Mouse (Mus musculus): ENCODE data around the gene Pgls. TPM values are rescaled to one million over a fixed set of nuclear protein-coding genes. Genes with fewer than 3 reads are reported as not detected.
A peak's percentile ranks its signal among the peaks of the same experiment; 100 is the strongest.

Pgls gene
- total RNA-seq, 2 experiments from 2014 or later: 85.7 to 97.3 TPM

DNA sequence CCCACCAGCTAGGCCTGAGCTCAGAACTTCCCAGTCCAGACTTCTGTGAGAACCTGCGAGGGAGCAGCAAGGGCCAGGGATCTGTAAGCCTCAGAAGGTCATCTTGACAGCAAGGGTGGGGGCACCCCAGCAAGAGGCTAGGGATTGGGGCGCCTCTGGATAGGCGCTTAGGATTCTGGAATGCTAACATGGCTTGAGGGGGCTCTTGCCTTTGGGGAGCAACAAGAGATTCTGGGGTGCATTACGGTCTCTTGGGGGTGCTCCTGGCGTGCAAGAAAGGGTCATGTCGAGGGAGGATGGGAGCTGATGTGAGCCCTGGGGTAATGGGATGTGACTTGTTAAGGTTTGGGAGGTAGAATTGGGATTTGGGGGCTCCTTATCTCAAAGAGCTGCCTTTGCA lies 23.0 kb upstream of the Pgls start:
- intact Hi-C loops (cut with DNase I): loop anchor here (10.0 kb wide), 1 partner anchor 96 kb away; no protein-coding TSS in a partner anchor
- DNase-seq: no peak

DNA sequence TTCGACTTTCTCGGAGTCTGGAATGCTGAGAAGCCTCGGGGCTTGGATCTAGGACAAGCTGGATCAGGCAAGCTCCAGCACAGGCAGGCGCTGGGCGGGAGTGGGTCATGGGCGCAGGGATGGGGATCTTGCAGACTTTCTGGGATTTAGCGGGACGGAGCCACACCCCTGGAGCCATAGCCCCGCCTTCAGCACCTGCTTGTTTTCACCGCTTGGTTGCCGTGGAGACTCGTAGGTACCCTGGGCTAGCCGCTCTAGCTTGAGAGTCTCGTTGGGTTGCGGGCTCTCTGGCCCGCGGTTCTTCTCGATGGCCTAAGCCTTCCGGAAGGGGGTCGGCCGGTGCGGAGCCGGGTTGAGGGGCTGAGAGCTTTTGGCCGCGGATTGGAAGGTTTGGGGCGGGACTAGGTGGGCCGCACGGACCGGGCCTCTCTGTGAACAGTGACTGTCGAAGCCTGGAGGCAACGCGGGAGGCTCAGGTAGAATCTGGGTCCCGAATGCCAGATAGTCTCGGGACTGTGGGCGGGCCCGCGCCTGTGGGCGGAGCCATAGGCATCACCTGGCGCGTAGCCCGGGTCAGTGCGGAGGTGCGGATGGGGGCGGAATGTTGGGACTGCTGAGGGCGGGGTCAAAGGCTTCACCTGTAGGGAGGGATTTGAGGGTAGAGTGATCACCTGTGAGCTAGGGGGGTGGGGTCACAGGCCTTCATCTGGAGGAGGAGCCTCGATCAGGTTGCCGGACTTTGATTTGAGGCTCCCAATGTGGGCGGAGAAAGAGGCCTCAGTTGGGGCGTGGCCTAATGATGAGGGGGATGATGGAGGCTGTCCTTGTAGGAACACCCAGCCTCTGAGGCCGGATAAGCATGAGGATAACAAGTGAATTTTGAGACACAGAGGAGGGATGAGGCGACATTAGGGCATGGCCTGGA lies 22.3 kb upstream of the Pgls start:
- intact Hi-C loops (cut with DNase I): loop anchor here (10.0 kb wide), 1 partner anchor 95 kb away; no protein-coding TSS in a partner anchor

DNA sequence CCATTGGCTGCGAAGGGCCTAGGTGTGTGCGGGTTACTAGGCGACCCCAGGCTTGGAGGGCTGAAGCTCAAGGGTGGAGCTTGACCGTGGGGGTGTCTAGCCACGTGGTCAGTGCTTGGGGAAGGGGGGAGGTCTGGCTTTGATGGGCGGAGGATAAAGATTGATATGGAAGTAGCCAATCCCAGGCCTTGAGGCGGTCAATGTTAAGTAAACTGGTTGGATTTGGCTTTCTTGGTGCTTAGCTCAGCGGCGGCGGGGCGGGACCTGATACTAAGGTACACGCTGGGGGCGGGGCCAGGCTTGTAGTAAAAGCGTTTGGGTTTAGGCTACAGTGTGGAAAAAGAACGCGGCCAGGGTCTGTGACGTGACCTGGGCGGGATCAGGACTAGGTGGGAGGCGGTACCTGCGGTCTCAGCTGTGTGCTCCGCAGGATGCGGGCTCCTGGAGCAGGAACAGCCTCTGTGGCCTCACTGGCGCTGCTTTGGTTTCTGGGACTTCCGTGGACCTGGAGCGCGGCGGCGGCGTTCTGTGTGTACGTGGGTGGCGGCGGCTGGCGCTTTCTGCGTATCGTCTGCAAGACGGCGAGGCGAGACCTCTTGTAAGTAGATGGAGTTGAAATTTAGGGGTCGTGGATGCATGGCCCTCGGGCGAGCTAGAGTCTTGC lies 21.6 kb upstream of the Pgls start:
- DNase-seq: peak; percentile 95
- intact Hi-C loops (cut with DNase I): no loop called here

More for the DNA sequence above, 22.3 kb upstream of the Pgls start:
- peak; percentile 87 for DNase-seq

DNA sequence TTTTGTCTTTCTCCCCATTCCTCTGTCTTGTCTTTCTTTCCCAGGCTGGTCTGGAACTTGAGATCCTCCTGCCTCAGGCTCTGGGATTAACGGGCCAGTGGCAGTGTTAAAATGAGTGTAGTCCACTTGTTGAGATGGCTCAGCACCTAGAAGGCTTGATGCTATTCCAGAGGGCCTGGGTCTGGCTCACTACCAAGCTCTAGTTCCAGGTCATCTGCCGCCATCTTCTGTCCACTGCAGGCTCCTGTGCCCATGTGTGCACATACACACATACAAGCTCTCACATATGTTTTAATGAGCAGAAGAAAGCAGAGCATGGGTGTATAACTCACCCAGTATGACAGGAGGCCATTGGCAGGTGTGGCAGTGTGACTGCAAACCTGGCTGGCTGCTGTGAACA lies 19.9 kb upstream of the Pgls start:
- no peak for DNase-seq
- intact Hi-C loops (cut with DNase I): no loop called here

DNA sequence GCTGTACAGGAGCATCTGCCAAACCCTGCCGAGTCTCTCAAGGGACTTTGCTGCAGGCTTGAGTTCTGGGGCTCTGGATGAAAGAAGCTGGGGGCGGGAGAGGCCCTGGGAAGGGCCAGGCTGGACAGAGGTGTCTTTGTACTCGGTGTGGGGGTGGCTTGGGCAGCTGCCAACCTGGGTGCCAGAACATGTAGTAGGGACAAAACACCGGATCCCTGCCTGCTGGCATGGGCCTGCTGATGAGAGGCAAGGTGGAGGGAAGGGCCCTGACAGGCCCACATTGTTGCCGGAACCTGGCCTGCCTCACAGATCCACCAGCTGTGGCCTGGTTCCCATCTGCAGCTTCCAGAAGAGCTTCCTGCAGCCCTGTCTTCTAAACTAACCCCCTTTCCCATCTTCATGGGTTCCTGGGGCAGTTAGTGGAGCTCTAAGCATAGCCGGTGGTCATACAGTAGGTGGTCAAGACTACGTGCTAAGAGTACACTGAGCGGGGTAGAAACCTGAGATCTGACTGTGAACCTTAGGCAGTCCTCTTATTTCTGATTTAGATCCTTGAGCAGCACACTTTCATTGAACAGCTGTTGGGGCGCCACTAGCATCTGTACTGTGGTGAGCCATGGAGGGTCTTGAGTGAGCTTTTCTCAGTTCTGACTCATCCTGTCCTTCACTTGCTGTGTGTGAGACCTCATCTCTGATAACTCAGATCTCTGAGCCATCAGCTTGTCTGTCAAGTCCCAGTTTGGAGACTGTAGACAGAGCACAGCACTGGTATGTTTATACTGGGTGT lies 18.9 kb upstream of the Pgls start:
- peak; percentile 89 for DNase-seq
- intact Hi-C loops (cut with DNase I): no loop called here

DNA sequence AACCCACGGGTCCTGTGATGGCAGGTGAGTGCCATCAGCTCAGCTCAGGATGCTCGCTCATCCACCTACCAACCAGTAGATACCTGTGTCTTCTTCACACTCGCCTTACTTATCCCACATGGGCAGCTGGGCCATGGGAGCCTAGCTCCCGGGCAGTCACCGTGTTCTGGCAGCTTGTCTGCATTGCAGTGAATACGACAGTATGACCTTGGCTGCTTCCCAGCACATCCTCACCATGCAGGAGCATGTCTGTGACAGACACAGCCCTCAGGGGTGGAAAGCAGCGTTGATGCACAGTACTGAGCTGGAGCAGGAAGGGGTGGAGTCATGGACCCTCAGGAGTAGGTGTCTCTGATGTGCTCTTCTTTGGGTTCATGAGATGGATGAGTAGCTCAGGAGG lies 17.6 kb upstream of the Pgls start:
- intact Hi-C loops (cut with DNase I): no loop called here
- no peak for DNase-seq

DNA sequence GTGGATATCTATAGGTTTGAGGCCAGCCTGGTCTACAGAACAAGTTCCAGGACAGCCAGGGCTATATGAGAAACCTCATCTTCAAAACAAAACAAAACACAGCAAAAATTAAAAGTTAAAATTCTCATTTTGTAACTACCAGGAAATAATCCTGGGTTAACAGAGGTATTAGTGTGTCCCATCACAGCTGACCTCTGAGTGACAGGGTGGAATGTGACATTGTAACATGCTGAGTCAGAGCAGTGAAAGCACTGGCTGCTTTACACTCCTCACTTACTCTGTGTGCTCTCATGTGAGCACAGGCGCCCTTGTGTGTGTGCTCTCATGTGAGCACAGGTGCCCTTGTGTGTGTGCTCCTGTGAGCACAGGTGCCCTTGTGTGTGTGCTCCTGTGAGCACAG lies 17.0 kb upstream of the Pgls start:
- intact Hi-C loops (cut with DNase I): no loop called here
- no peak for DNase-seq

DNA sequence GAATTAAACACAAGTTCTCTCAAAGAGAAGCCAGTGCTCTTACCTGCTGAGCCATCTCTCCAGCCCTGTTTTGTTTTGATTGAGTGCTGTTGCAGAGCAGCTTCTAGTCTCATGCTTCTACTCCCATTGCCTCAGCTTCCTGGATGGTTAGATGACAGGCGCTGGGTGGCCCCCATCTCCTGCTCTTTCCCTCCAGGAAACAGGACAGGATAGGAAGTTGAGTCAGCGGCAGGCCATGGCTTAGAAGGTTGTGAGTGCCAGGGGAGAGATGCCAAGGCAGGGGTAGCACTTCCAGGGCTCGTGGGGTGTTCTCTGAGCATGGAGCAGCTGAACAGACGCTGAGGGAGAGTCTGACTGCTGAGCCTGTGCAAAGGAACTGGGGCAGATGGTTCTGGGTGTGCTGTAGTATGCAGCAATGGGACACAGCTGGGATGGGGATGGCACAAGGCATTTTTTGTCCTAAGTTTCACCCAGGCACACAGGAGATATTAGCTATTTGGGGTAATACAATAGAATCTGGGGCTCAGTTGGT lies 14.1 kb upstream of the Pgls start:
- no peak for DNase-seq
- intact Hi-C loops (cut with DNase I): no loop called here

DNA sequence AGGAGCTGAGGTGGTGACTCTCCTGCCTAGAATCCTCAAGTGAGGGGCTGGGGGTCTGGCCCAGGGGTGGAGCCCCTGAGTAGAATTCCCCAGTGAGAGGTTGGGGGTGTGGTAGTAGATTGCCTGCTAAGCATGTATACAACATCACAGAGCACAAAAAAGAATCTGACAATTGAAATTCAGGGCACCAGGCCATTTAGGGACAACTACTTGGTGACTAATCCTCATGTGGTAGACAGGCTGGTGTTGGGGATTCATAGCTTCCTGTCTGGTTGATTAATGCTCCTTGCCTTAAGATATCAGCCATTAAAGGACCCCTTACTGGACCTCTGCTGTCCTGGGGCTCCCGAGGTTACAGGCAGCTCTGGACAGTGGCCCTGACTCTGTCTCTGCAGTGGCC lies 13.0 kb upstream of the Pgls start:
- intact Hi-C loops (cut with DNase I): no loop called here
- no peak for DNase-seq

DNA sequence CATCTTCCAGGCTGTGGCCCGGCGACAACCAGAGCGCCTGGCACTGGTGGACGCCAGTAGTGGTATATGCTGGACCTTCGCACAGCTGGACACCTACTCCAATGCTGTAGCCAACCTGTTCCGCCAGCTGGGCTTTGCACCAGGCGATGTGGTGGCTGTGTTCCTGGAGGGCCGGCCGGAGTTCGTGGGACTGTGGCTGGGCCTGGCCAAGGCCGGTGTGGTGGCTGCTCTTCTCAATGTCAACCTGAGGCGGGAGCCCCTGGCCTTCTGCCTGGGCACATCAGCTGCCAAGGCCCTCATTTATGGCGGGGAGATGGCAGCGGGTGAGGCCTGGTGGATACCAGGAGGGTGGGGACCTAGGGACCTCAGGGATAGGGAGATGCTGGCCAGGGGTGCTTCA lies 12.5 kb upstream of the Pgls start:
- intact Hi-C loops (cut with DNase I): no loop called here
- DNase-seq: no peak

DNA sequence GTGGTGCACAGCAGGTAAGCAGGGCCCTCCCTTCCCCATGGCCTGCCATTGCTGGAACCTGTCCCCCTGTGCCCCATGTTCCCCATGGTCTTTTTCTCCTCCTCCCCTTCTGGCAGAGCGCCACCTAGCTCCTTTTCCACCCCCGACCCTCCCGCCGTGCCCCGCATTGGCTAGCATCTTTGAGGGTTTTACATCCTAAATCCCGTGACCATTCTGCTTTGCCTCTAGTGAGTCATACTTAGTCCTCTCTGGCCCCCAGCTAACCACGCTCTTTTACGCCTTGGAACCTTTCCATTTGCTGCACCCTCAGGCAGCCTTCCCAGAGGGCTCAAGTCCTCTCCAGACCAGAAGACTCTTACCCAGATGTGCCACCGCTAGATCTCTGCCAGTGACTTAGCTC lies 11.8 kb upstream of the Pgls start:
- intact Hi-C loops (cut with DNase I): no loop called here
- DNase-seq: peak; percentile 55

DNA sequence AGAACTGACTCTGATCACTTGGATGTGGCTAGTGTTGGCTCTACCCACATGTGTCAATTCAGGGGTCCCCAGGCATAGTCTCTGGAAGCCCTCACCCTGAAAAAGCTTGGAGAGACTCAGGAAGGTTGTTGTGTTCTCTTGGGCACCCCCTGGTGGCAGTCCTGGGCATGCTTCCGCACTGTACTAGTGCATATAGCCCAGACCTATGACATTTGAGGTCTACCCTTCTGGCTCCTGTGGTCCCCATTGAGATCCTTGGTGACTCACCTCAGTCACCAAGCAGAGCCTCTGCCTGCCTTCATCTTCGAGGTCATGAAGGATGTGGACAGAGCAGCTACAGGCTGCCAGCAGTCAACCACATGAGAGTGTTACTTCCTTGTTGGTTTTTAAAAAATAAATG lies 5.1 kb upstream of the Pgls start:
- intact Hi-C loops (cut with DNase I): no loop called here
- peak; percentile 66 for DNase-seq

DNA sequence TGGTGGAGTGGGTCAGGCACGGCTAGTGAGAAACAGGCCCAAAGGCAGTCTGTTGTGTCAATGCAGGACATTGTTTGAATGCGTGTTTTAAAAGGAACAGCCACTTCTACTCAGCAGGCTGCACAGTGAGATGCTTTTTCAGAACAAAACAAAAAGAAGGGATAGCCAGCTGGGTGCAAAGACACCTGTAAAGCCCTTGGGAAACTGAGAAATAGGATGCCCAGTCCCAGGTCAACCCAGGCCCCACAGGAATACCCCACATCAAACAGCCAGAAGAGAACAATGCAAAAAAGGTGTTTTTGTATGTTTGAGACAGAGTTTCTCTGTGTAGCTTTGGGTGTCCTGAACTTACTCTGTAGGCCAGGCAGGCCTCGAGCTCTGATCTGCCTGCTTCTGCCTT lies 3.2 kb upstream of the Pgls start:
- no peak for DNase-seq
- intact Hi-C loops (cut with DNase I): no loop called here

DNA sequence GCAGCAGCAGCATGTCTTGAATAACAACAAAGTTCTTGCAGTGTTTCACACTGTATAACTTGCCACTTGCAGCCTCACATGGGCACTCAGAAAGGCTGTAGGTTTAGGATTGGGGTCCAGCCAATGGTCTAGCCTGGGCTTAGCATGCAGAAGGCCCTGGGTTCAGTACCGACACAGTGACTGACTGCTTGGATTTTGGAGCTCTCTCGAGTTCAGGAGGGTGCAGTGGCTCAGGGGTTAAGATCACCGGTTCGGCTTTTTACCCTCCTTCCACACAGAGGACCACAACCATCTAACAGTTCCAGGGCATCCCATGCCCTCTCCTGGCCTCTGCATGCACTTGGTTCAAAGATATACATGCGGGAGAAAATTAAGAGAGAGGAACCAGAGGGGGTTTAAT lies 959 bp upstream of the Pgls start:
- no peak for DNase-seq
- intact Hi-C loops (cut with DNase I): no loop called here

DNA sequence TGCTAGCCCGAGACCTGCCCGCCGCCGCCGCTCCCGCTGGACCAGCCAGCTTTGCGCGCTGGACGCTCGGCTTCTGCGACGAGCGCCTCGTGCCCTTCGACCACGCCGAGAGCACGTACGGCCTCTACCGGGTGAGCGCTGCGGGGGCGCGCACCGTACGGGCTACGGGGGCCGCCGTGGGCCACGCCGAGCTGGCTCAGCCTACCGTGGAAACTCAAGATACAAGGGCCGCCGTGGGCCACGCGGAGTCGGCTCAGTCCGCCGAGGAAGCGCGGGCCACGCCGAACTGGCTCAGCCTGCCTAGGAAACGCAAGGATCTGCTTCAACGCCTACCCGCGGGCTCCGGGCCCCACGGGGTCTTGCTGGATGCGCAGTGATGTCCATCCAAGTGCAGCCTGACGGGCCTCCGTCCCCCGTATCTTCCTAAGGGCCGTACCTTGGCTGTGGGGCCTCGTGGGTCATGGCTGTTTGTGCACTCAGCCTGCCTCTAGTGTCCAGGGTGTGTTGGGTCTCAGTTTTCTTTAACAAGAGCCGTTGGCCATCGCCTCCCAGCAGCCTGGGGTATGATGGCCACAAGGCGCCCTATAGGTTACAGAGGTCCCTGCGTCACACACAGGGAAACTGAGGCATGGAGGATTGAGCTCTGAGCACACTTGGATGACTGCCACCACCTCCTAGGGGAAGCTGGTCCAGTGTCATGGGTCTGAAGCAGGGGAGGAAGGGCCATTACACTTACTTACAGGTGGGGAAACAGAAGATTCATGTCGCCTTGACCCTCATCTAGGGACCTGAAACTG lies 596 bp downstream of the Pgls start:
- intact Hi-C loops (cut with DNase I): no loop called here
- DNase-seq: peak; percentile 68

DNA sequence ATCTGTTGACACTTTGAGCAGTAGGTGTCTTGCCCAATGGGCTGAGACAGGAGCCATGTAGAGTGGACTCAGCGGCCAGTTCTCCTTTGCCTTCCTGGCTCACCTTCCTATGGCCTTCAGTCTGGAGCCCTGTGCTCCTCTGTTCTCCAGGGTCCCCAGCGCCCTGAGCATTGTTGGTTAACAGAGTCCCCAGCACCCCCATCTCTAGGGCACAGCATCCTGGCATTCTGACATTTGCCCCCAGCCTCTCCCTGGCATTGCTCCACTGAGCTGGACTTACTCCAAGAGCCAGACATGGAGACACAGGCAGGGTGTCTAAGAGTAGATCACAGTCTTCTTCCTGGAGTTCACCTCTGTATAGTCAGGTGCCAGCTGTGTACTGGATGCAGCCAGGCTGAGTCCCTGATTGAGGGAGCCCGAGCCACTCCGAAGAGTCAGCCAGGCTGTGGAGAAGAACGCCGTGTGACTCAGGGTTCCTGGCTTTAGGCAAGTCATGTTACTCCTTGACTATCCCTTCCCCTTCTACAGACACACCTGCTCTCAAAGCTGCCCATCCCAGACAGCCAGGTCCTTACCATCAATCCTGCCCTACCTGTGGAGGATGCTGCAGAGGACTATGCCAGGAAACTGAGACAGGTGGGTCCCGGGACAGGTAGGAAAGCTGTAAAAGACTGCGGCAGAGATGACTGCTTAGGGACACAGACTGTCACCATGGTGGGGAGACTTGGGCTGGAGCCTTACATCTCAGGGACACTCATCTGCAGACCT lies 1.8 kb downstream of the Pgls start:
- DNase-seq: no peak
- intact Hi-C loops (cut with DNase I): no loop called here

DNA sequence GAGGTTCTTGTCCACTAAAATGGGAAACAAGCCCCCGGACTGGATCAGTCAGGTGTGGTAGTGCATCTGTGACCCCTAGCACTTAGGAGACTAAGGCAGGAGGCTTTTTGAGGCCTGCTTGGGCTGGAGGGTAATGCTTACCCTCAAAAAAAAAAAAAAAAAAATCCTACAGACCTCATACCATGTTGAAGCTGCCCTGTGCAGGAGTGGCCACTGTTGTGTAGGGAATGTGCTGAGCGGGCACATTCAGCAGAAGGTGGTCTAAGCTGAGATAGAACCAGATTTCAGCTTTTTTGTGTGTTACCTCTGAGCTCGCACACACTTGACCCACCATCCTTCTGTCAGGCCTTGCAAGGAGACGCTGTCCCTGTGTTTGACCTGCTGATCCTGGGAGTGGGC lies 2.3 kb downstream of the Pgls start:
- DNase-seq: no peak
- intact Hi-C loops (cut with DNase I): no loop called here

DNA sequence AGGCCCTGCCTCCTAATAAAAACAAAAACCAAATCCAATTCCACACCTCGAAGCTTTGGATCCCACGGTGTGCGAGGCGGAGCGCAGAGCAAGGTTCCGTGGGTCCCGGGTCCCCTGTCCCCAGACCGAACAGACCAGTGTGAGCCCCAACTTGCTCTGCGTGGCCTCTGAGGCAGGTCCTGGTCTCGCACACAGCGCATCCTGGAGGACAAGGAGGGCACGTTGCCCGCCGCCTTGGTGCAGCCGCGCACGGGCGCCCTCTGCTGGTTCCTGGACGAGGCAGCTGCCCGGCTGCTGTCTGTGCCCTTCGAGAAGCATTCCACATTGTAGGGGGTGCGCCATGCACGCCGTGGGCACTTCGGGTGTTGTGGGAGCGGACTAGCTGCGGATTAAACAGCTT lies 3.9 kb downstream of the Pgls start:
- DNase-seq: peak; percentile 93
- intact Hi-C loops (cut with DNase I): loop anchor here (5.0 kb wide), 1 partner anchor 34 kb away; no protein-coding TSS in a partner anchor

DNA sequence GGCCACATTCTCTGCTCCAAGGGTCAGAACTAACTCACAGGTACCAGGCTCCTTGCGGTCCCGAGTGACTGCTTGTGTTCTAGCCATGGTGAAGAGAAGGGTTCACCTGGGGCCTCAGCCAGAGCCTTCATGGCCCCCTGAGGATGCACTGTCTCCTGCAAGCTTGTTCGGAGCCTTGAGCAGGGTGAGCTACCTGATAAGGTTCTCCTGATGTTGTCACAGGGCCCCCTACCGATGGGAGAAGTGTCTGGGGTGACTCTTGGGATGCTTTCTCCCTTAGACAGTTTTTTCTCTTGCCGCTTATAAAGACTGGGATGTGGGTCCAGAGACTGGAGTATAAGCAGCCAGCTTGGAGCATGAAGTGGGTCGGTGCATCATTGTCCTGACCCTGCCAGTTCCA lies 4.4 kb downstream of the Pgls start:
- intact Hi-C loops (cut with DNase I): loop anchor here (5.0 kb wide), 1 partner anchor 34 kb away; no protein-coding TSS in a partner anchor
- no peak for DNase-seq

Data from left cerebral cortex, postnatal 4 days (tissue).